Mouse (Mus musculus) limb, embryonic 14.5 days (tissue): ENCODE results near the gene Slc35f4. TPM values are rescaled to one million over a fixed set of nuclear protein-coding genes. Genes with fewer than 3 reads are reported as not detected.

ENCODE experiments used
- ATAC-seq: fragments of 200-750 bp; cut with Nextera tagmentation; 2 replicates; pipeline ENCODE4 v1.8.0; 2017; ENCODE audit warnings: low read depth, moderate number of reproducible peaks, moderate TSS enrichment; ENCODE audit not compliant: low FRiP score
- DNase-seq: peaks from one replicate; pipeline ENCODE4 v3.0.0-alpha.2; 2015; ENCODE audit warnings: low spot score
- H3K27ac ChIP-seq: fragments of 300-500 bp; sonication (generic); replicated peaks from 2 replicates; pipeline ENCODE4 v1.5.1; 2014; ENCODE audit warnings: low read depth, mild to moderate bottlenecking, low read length, moderate library complexity, mixed read lengths
- H3K27me3 ChIP-seq: fragments of 300-500 bp; sonication (generic); 2 replicates; pipeline ENCODE4 v1.6.1; 2014; ENCODE audit warnings: low read length, mixed read lengths; ENCODE audit not compliant: control insufficient read depth, insufficient read depth
- H3K36me3 ChIP-seq: fragments of 300-500 bp; sonication (generic); 2 replicates; pipeline ENCODE4 v1.6.1; 2014; ENCODE audit warnings: mild to moderate bottlenecking, low read length, moderate library complexity, mixed read lengths; ENCODE audit not compliant: control insufficient read depth, insufficient read depth
- H3K4me1 ChIP-seq: fragments of 300-500 bp; sonication (generic); 2 replicates; pipeline ENCODE4 v1.6.1; 2014; ENCODE audit warnings: antibody characterized with exemption, low read length, mixed read lengths; ENCODE audit not compliant: control insufficient read depth, insufficient read depth
- H3K4me2 ChIP-seq: fragments of 300-500 bp; sonication (generic); replicated peaks from 2 replicates; pipeline ENCODE4 v1.6.1; 2014; ENCODE audit warnings: low read depth, mild to moderate bottlenecking, low read length, moderate library complexity; ENCODE audit not compliant: severe bottlenecking
- H3K4me3 ChIP-seq: fragments of 300-500 bp; sonication (generic); replicated peaks from 2 replicates; pipeline ENCODE4 v1.5.1; 2014; ENCODE audit warnings: low read length
- H3K9ac ChIP-seq: fragments of 300-500 bp; sonication (generic); 2 replicates; pipeline ENCODE4 v1.6.1; 2014; ENCODE audit warnings: mild to moderate bottlenecking, low read depth, low read length, moderate library complexity; ENCODE audit not compliant: severe bottlenecking
- H3K9me3 ChIP-seq: fragments of 300-500 bp; sonication (generic); 2 replicates; pipeline ENCODE4 v1.6.1; 2016; ENCODE audit warnings: low read length; ENCODE audit not compliant: control insufficient read depth
- POLR2A ChIP-seq: fragments of 200-500 bp; IDR thresholded peaks from 2 replicates; pipeline ENCODE4 v1.8.0; 2012; ENCODE audit warnings: inconsistent platforms, mild to moderate bottlenecking, moderate library complexity, borderline replicate concordance; ENCODE audit not compliant: insufficient read depth, insufficient read length; ENCODE audit errors: extremely low read depth
- WGBS: fragments of 180-500 bp; shearing (Covaris S2); extraction: QIAGEN DNeasy Blood & Tissue Kit; methylation state at CpG from one replicate; pipeline ENCODE4 v1.1.7; 2014; 5-methylcytosine and 5-hydroxymethylcytosine counted together
- polyA plus RNA-seq, 2 experiments: library from polyadenylated mRNA; depleted of rRNA in 1 of 2; stranded (reverse) in 1 of 2; unstranded in 1 of 2; fragments of >200 nt; fragmentation: Nextera tagmentation in 1 of 2; extraction: Ambion mirVana in 1 of 2; gene quantifications; 2 replicates each; pipeline versions ENCODE4 v1.2.1 to v1.2.3; 2012 to 2014

Slc35f4 gene
- polyA plus RNA-seq, 2 experiments, result not detected

GRCm38 (mm10) chr14:49524665-49525064 is 1.2 kb downstream of the Slc35f4 start:
- no peak overlapping the region for H3K9ac ChIP-seq
- H3K36me3 ChIP-seq, result no peaks in the 10 kb centered on the region
- H3K27ac ChIP-seq, result no peak overlapping the region
- TF ChIP-seq POLR2A, result no peak
- H3K9me3 ChIP-seq, result no peaks in the 10 kb centered on the region
- DNase-seq (no peak), ATAC-seq (no peak)
- no peaks in the 10 kb centered on the region for H3K4me1 ChIP-seq
- H3K4me3 ChIP-seq, result no peak overlapping the region
- 59% methylated on average over 8 of the region's 8 CpGs for WGBS
- peaks cover 8% of the 10 kb centered on the region for H3K27me3 ChIP-seq
- no peak overlapping the region for H3K4me2 ChIP-seq

DNA sequence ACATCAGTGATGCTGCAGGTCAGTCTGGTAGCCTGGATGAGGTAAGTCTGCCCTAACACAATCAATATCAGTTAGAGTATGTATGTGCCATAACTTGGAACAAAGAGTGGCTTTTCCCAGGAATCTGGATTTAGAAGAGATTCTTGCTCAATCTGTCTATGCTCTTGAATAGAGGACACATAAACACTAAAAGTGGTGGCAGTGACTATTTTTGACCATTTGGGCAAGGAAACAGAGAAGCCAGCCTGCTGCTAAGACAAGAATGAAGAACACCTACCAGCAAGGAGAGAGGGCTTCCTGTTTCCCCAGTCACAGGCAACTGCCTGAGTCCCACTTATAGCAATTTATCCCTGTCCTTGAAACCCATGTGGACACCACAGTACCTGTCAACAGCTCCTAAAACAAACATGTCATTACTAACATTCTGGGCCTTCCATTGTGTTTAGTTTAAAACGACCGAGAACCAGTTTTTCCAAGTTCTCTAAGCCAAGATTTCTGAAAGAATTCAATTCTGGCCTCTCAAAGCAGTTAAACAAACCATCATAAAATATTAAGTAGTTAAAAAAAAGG is 10.7 kb downstream of the Slc35f4 start:
- ATAC-seq, result no peak

GRCm38 (mm10) chr14:49514137-49514536 is 11.7 kb downstream of the Slc35f4 start:
- 55% methylated on average over 2 of the region's 2 CpGs for WGBS
- TF ChIP-seq POLR2A, result no peak
- Histone ChIP-seq H3K4me3 (no peak overlapping the region), H3K27me3 (no peaks in the 10 kb centered on the region), H3K4me1 (no peaks in the 10 kb centered on the region), H3K27ac (no peak overlapping the region), H3K4me2 (no peak overlapping the region), H3K9me3 (no peaks in the 10 kb centered on the region), H3K36me3 (no peaks in the 10 kb centered on the region), H3K9ac (no peak overlapping the region)
- DNase-seq (no peak), ATAC-seq (no peak)

More for the DNA sequence above, 10.7 kb downstream of the Slc35f4 start:
- no peak for DNase-seq
- Histone ChIP-seq H3K4me2 (no peak overlapping the region), H3K4me1 (no peaks in the 10 kb centered on the region), H3K27ac (no peak overlapping the region), H3K4me3 (no peak overlapping the region), H3K27me3 (no peaks in the 10 kb centered on the region), H3K9ac (no peak overlapping the region), H3K36me3 (no peaks in the 10 kb centered on the region), H3K9me3 (no peaks in the 10 kb centered on the region)
- WGBS, result 52% methylated on average over 2 of the region's 2 CpGs
- TF ChIP-seq POLR2A, result no peak

DNA sequence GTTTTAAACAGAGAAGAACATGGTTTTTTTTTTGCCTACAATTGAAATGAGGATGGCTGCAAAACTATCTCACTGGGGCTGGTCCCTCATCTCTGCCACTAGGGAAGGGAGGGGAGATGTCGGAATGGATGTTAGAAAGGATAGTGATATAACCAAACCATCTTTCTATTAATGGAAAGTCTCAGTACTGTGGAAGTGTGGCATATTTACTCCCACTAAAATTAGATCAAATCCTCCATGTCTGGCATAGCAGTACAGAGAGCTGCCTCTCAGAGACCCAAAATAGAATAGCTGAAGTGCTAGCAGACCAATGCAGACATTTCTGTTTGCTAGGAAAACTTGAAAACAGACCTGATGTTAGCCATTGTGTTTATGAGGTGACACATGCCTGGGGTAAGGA is 30.7 kb downstream of the Slc35f4 start:
- H3K9me3 ChIP-seq, result no peaks in the 10 kb centered on the region
- no peak for TF ChIP-seq POLR2A
- WGBS, result 87% methylated on average over 1 of the region's 1 CpGs
- no peak overlapping the region for H3K27ac ChIP-seq
- no peak for ATAC-seq
- no peak for DNase-seq
- H3K4me1 ChIP-seq, result no peaks in the 10 kb centered on the region
- no peak overlapping the region for H3K4me2 ChIP-seq
- H3K4me3 ChIP-seq, result no peak overlapping the region
- H3K27me3 ChIP-seq, result no peaks in the 10 kb centered on the region
- H3K36me3 ChIP-seq, result no peaks in the 10 kb centered on the region
- no peak overlapping the region for H3K9ac ChIP-seq

- WGBS, result 35% methylated on average over 1 of the region's 1 CpGs
- ATAC-seq, result peak; percentile 30; the same call in 1 of the 2 replicates
Measured at GRCm38 (mm10) chr14:49493793-49494192, 32.1 kb downstream of the Slc35f4 start.

More at GRCm38 (mm10) chr14:49493793-49494192, 32.1 kb downstream of the Slc35f4 start:
- DNase-seq, result peak; percentile 53
- Histone ChIP-seq H3K27ac (no peak overlapping the region), H3K9me3 (no peaks in the 10 kb centered on the region), H3K27me3 (no peaks in the 10 kb centered on the region), H3K36me3 (no peaks in the 10 kb centered on the region), H3K4me1 (no peaks in the 10 kb centered on the region), H3K4me3 (no peak overlapping the region), H3K9ac (no peak overlapping the region), H3K4me2 (no peak overlapping the region)
- no peak for TF ChIP-seq POLR2A
